Mouse (Mus musculus): ENCODE data around the gene Arhgef16. TPM values are rescaled to one million over a fixed set of nuclear protein-coding genes. Genes with fewer than 3 reads are reported as not detected.

Gene Arhgef16
- under 1 TPM in 1 of 2 experiments, not detected in 1; 0.08 TPM for polyA plus RNA-seq (2012; fragmentation: generic; extraction: Trizol)

GRCm38 (mm10) chr4:154301466-154301881, at the start of gene Arhgef16:
Gene Arhgef16 (minus strand): TSS chr4:154301676.

DNA sequence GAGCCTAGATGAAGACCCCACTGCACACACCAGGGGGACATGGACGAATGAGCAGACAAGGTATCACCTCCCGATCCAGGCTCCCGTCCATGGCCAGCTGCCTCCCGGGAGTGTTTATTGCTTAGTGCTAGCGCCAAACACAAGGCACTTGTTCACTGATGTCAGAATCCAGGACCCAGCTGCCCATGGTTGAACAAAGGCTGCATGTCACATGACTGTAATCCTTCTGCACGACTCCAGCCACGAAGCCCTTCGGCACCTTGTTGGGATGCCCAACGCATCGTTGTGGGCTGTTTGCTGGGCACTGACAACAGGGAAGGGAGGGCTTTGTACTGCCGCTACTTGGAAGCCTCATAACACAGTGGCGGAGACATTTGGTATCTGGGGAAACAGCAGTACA, 34.3 kb upstream of the Arhgef16 start, which contains the start of gene B230104I21Rik:
Gene B230104I21Rik (plus strand): TSS at position 367 of the 400 bp plus-strand sequence.

Other genes with a start within 250 kb of the Arhgef16 start
- gene Trp73, start 161.5 kb downstream of the Arhgef16 start, polyA plus RNA-seq (2012; fragmentation: generic; extraction: Trizol), result under 1 TPM in 1 of 2 experiments, not detected in 1; under 0.01 TPM
- gene Wrap73, start 159.3 kb downstream of the Arhgef16 start, polyA plus RNA-seq (2012; fragmentation: generic; extraction: Trizol), result 10 to 100 TPM; 16.4 to 19.6 TPM
- 10 to 100 TPM; 26.4 to 69.1 TPM for gene Tprgl, start 141.0 kb downstream of the Arhgef16 start, polyA plus RNA-seq (2012; fragmentation: generic; extraction: Trizol)
- under 1 TPM; 0.01 to 0.39 TPM for gene Megf6, start 130.9 kb downstream of the Arhgef16 start, polyA plus RNA-seq (2012; fragmentation: generic; extraction: Trizol)
- not detected for gene B230104I21Rik, start 34.5 kb upstream of the Arhgef16 start, polyA plus RNA-seq (2012; fragmentation: generic; extraction: Trizol)